Mouse (Mus musculus) liver, embryonic 14.5 days (tissue): ENCODE results near the gene Tmem98. TPM values are rescaled to one million over a fixed set of nuclear protein-coding genes. Genes with fewer than 3 reads are reported as not detected.

ENCODE experiments used
- ATAC-seq: fragments of 200-750 bp; cut with Nextera tagmentation; 2 replicates; pipeline ENCODE4 v1.8.0; 2017; ENCODE audit warnings: moderate number of reproducible peaks, mild to moderate bottlenecking, moderate library complexity; ENCODE audit not compliant: insufficient read depth
- DNase-seq, 3 experiments: peaks; one replicate each; pipeline ENCODE4 v3.0.0-alpha.2; 2012 to 2013; ENCODE audit warnings: low read depth in 3 of 3, low spot score in 3 of 3
- H3K27ac ChIP-seq: fragments of 300-500 bp; sonication (generic); 2 replicates; pipeline ENCODE4 v1.5.1; 2014; ENCODE audit warnings: moderate library complexity, mild to moderate bottlenecking, control low read depth, inconsistent platforms
- H3K27me3 ChIP-seq: fragments of 300-500 bp; sonication (generic); 2 replicates; pipeline ENCODE4 v1.6.1; 2014; ENCODE audit warnings: mild to moderate bottlenecking, low read length, moderate library complexity; ENCODE audit not compliant: control insufficient read depth, insufficient read depth
- H3K36me3 ChIP-seq: fragments of 300-500 bp; sonication (generic); replicated peaks from 2 replicates; pipeline ENCODE4 v1.6.1; 2014; ENCODE audit warnings: low read depth; ENCODE audit not compliant: control insufficient read depth, insufficient read depth
- H3K4me1 ChIP-seq, 2 experiments: fragments of 200-500 bp in 1 of 2; fragments of 300-500 bp in 1 of 2; sonication (generic) in 1 of 2; replicated peaks; 2 replicates each; pipeline ENCODE4 v1.6.1; 2012 to 2014; ENCODE audit warnings: antibody characterized with exemption in 1 of 2, inconsistent platforms in 1 of 2, low read length in 1 of 2; ENCODE audit not compliant: control insufficient read depth in 2 of 2, insufficient read depth in 2 of 2
- H3K4me2 ChIP-seq: fragments of 300-500 bp; sonication (generic); 2 replicates; pipeline ENCODE4 v1.6.1; 2014; ENCODE audit warnings: low read depth, mild to moderate bottlenecking, control low read depth, moderate library complexity
- H3K4me3 ChIP-seq, 2 experiments: fragments of 200-500 bp in 1 of 2; fragments of 300-500 bp in 1 of 2; sonication (generic) in 1 of 2; 2 replicates each; pipeline ENCODE4 v1.5.1; 2012 to 2014; ENCODE audit warnings: low read depth in 2 of 2, low read length in 2 of 2, mild to moderate bottlenecking in 2 of 2, control low read depth in 1 of 2, inconsistent platforms in 1 of 2, moderate library complexity in 1 of 2; ENCODE audit not compliant: insufficient read depth in 1 of 2
- H3K9ac ChIP-seq: fragments of 300-500 bp; sonication (generic); replicated peaks from 2 replicates; pipeline ENCODE4 v1.6.1; 2014; ENCODE audit warnings: mild to moderate bottlenecking, control low read depth, moderate library complexity
- H3K9me3 ChIP-seq: fragments of 300-500 bp; sonication (generic); 2 replicates; pipeline ENCODE4 v1.6.1; 2016; ENCODE audit warnings: low read length, mixed read lengths; ENCODE audit not compliant: control insufficient read depth
- CTCF ChIP-seq: IDR thresholded peaks from 2 replicates; pipeline ENCODE4 v1.5.1; 2016; ENCODE audit warnings: antibody characterized with exemption, low read depth, control low read depth
- EP300 ChIP-seq: IDR thresholded peaks from 2 replicates; pipeline ENCODE4 v1.6.1; 2016; ENCODE audit warnings: antibody characterized with exemption, low read depth
- WGBS: fragments of 180-500 bp; shearing (Covaris S2); extraction: QIAGEN DNeasy Blood & Tissue Kit; methylation state at CpG from one replicate; pipeline ENCODE4 v1.1.7; 2014; ENCODE audit not compliant: insufficient replicate concordance; 5-methylcytosine and 5-hydroxymethylcytosine counted together
- polyA plus RNA-seq, 2 experiments: library from polyadenylated mRNA; depleted of rRNA in 1 of 2; stranded (reverse) in 1 of 2; unstranded in 1 of 2; fragments of >200 nt; fragmentation: Nextera tagmentation in 1 of 2; extraction: Ambion mirVana in 1 of 2; gene quantifications; 2 replicates each; pipeline versions ENCODE4 v1.2.1 to v1.2.3; 2012 to 2014

Gene Tmem98
- polyA plus RNA-seq, 2 experiments, result 5.5 to 7.3 TPM

DNA sequence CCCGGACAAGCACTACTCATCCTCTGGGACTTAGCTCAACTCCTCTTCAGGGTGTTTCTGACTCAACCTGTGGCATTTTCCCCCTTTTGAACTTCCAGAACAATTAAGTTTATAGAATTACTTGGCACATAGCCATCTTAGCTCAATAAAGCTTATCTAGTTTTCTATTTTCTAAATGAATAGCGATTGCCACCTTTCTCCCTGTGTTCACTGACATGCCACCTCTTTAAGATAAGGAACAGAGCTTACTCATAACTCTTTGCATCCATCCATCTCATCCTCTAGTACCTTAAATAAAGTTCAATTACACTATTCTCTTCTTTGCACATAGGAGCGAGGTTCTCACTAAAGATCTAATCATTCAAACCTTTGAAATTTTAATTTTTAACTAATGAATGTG, 34.4 kb upstream of the Tmem98 start:
- Histone ChIP-seq H3K27ac (no peak overlapping the region), H3K36me3 (no peaks in the 10 kb centered on the region), H3K9me3 (no peaks in the 10 kb centered on the region), H3K27me3 (peaks cover 7% of the 10 kb centered on the region; the same call in 1 of the 2 replicates), H3K4me2 (no peak overlapping the region), H3K4me1 (peaks cover 6 to 11% of the 10 kb centered on the region in 2 experiments), H3K9ac (no peak overlapping the region), H3K4me3 (no peak overlapping the region)
- DNase-seq (no peak), ATAC-seq (no peak)
- 55% methylated on average over 3 of the region's 3 CpGs for WGBS
- no peak for TF ChIP-seq CTCF
- TF ChIP-seq EP300, result no peak

DNA sequence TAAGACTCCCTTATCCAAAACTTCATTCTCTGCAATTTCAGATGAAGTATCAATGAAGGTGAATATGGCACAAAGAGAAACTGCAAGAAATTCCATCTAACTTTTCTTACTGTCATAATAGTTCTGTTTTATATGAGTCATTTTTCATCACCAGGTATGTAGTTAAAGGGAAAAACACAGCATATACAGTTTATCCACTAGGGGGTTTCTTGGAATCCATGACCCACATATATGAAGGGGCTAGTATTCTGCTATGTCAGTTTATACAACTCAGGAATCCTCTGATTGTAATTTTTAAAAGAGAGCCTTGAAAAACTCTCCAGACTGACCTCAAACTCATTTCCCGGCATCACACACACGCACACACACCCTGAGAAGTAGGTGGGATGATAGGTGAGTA, 32.3 kb upstream of the Tmem98 start:
- Histone ChIP-seq H3K4me2 (no peak overlapping the region), H3K27ac (no peak overlapping the region), H3K36me3 (no peaks in the 10 kb centered on the region), H3K9me3 (no peaks in the 10 kb centered on the region), H3K4me3 (no peak overlapping the region), H3K27me3 (peaks cover 7% of the 10 kb centered on the region; the same call in 1 of the 2 replicates), H3K4me1 (peaks cover 8 to 17% of the 10 kb centered on the region in 2 experiments), H3K9ac (no peak overlapping the region)
- peak; percentile 9; the same call in 1 of the 2 replicates for TF ChIP-seq CTCF
- TF ChIP-seq EP300, result no peak
- 80% methylated on average over 2 of the region's 2 CpGs for whole genome bisulfite sequencing
- DNase-seq (no peak), ATAC-seq (no peak)

DNA sequence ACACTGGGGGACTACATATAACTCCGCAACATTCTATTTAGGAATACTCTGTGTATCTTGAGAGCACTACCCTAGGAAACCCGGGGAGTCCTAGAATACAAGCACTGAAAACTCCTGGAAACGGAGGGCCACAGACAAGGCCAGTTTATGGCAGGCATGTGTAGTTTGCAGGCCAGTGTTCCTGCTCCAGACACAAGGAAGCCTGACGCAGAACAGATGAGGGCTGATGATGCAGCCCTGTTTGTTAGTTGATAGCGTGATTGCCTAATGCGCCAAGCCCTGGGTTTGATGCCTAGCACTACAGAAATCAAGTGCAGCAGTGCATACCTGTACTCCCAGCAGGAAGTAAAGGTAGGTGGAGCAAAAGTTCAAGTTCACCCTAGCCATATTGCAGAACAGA, 31.8 kb upstream of the Tmem98 start:
- DNase-seq, result no peak
- Histone ChIP-seq H3K9ac (no peak overlapping the region), H3K4me2 (peak overlapping the region; percentile 92), H3K4me3 (peak overlapping the region; percentile 15 to 80; a peak in 3 of 4 replicates), H3K9me3 (no peaks in the 10 kb centered on the region), H3K36me3 (no peaks in the 10 kb centered on the region), H3K4me1 (peaks cover 12 to 21% of the 10 kb centered on the region in 2 experiments), H3K27ac (no peak overlapping the region), H3K27me3 (peaks cover 7% of the 10 kb centered on the region; the same call in 1 of the 2 replicates)
- TF ChIP-seq EP300, result no peak
- no peak for TF ChIP-seq CTCF
- WGBS, result 65% methylated on average over 6 of the region's 6 CpGs
- no peak for ATAC-seq

DNA sequence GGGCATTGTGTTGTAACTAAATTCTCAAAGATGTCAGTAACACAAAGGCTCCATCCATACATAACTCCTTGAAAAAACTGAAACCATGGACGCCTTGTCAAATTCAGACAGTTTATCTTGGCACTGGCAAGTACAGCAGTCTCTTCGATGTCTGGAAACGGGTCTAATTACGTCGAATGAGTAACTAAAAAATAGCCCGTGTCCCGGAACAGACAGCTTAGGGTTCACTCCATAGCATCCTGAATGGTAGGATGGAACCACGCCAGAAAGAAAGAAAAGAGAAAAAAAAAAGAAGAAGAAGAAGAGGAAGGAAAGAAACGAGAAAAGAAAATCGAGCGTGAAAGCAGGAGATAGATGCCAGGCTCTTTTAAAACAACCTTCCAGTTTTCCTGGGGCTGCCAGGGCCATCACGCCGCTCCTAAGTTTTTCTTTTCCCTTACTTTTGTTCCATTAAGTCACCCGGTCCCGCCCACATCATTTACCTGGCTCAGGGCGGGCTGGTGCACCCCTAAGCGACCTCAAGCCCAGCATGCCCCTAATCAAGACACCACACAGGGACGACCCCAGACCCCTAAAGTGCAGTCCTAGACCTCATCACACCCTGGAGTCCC, 31.0 kb upstream of the Tmem98 start:
- DNase-seq (no peak), ATAC-seq (no peak)
- WGBS, result 8% methylated on average over 18 of the region's 18 CpGs

DNA sequence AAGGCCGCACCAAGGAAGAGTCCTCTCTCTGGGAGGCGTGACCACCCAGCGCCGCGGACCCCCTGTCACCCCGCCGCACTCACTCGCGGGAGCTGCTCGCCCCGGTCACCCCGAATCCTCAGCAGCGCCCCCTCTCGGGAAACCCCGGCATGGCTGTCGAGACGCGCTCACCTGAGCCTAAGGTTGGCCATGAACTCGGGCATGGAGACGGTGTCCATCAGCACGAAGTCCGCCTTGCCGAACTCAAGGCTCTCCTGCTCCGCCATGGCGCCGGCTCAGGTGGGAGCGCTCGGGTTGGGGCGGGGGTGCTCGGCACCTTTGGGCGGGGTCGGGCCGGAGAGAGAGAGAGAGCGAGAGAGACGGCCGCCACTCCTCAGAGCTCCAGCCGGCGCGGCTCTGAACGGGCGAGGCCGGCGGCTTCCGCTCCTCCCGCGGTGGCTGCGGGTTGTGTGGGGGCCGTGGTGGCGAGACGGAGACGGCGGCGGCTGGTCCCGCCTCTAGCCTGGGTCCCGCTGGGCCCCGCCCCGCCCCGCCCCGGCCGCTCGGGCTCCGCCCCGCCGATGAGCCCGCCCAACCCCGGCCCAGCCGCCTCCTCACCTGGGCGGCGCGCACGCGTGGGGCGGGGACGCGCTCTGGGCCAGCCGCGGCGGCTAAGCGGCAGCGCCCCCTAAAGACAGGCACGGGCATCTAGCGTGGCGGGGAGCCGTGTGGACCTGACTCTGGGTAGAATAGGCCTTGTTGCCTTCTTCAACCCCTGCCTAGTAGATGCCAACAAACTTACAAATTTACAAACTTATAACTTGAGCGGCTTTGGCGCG, 30.2 kb upstream of the Tmem98 start, which contains the start of gene Myo1d:
Gene Myo1d (minus strand): TSS at position 499 of the 818 bp plus-strand sequence.
- peaks cover 7% of the 10 kb centered on the region; the same call in 1 of the 2 replicates for H3K27me3 ChIP-seq
- no peaks in the 10 kb centered on the region for H3K36me3 ChIP-seq
- H3K27ac ChIP-seq, result peak within 1 kb of the TSS; percentile 72
- peak within 1 kb of the TSS; percentile 92 for H3K4me2 ChIP-seq
- H3K9me3 ChIP-seq, result no peaks in the 10 kb centered on the region
- ATAC-seq (peak; percentile 90), DNase-seq (peak; percentile 78 to 84 (median 79))
- TF ChIP-seq EP300 (no peak), CTCF (peak; percentile 93)
- peak within 1 kb of the TSS; percentile 78 for H3K9ac ChIP-seq
- H3K4me1 ChIP-seq, result peaks cover 25 to 35% of the 10 kb centered on the region in 2 experiments
- 1% methylated on average over 70 of the region's 87 CpGs for WGBS
- H3K4me3 ChIP-seq, result peak within 1 kb of the TSS; percentile 80 to 85

More for the DNA sequence above, 31.0 kb upstream of the Tmem98 start:
- peak overlapping the region; percentile 78 for H3K9ac ChIP-seq
- peak overlapping the region; percentile 80 to 85 for H3K4me3 ChIP-seq
- no peak overlapping the region for H3K27ac ChIP-seq
- no peaks in the 10 kb centered on the region for H3K9me3 ChIP-seq
- peak overlapping the region; percentile 92 for H3K4me2 ChIP-seq
- peaks cover 19 to 29% of the 10 kb centered on the region in 2 experiments for H3K4me1 ChIP-seq
- H3K27me3 ChIP-seq, result peaks cover 7% of the 10 kb centered on the region; the same call in 1 of the 2 replicates
- TF ChIP-seq EP300 (no peak), CTCF (no peak)
- H3K36me3 ChIP-seq, result no peaks in the 10 kb centered on the region
